Mouse (Mus musculus) common myeloid progenitor, adult 5-6 weeks (primary cell): ENCODE results near the gene Mapk1ip1l. TPM values are rescaled to one million over a fixed set of nuclear protein-coding genes. Genes with fewer than 3 reads are reported as not detected.
A peak's percentile ranks its signal among the peaks of the same experiment; 100 is the strongest.

Experiments used
- ATAC-seq: replicated peaks from 2 replicates; pipeline ENCODE4 v1.8.0; 2016; ENCODE audit warnings: low read depth, mild to moderate bottlenecking, moderate TSS enrichment, inconsistent platforms; ENCODE audit not compliant: poor library complexity, severe bottlenecking
- total RNA-seq: library from RNA; stranded (forward); fragments of 200-1000, 187-1606 nt; gene quantifications from 2 replicates; pipeline ENCODE4 v1.2.3, GENCODE M21; 2017

Mapk1ip1l gene
- total RNA-seq, 1 experiment from 2014 or later = 99.3 TPM

DNA sequence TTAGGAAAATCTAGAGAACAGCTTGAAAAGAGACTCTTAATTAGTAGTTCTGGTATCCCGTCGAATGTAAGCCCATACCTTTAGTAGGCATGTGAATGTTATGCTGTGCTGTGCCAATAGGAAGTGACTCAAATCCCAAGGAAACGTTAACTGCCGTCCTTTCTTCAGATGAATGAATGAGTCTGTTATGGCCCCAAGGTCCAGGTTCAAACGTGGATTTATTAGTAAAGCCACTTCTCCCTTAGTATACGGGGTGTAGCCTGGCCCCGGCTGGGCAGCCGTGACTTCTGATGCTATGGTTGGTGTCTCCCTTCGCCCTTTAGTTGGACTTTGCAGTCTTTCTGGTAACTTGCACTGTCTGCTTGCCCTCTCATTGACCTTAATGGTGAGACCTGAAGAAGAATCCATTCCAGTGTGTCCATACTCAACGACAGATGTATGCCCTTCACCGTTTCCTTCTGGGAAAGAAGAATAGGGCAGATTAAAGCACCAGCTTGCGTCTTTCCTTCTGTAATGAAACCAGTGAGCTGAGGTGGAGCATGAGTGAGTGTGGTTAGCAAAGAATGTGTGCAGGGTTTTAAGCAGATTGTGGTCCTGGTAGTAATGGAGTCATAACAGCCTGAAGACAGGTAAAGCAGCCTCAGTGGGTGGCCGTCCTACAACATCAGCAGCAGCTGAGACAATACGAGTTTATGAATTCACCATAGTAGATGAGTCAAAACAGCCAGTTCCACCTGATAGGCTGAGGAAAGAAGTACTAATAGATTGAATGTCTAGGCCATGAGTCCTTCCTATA is 5.0 kb downstream of the Mapk1ip1l start:
- ATAC-seq = no peak

DNA sequence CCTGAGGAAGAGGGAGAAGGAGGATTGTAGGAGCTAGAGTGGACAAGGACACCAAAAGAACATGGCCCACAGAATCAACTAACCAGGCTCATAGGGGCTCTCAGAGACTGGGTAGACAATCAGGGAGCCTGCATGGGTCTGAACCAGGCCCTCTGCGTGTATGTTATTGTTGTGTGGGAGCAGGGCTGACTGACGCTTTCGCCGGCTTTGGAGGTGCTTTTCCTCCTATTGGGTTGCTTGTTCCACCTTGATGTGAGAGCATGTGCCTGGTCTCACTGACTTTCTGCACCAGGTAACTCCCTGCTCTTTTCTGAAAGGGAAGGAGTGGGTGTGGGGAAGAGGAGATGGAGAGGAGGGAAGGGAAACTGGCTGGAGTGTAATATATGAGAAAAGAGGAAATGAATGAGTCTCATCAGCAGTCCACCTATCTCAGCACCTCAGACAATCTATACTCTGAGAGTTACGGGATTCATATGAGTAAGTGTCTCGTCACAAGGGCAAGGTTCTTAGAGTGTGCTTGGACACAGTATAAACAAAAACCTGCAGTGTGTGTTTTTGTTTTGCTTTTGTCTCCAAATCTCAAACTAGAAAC is 6.8 kb downstream of the Mapk1ip1l start:
- ATAC-seq = peak; percentile 42; the same call in 1 of the 2 replicates

DNA sequence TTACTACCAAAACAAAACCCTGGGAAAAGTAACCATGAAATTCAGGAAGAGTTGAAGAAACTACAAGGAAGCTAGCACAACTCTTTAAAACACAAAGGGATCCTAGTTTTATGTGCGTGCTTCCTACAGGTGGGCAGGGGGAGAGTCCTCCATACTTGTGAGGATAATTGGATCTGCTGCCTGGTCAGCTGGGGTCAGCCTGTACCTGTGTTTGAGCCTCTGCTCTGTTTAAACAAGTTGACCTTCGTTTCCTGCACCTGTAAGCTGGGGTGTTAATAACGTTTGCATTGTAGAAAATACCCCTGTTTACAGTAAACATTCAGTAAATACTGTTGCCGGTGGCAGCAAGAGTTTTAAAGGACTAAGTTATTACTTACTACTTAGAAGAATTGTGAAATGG is 7.9 kb downstream of the Mapk1ip1l start:
- no peak for ATAC-seq

DNA sequence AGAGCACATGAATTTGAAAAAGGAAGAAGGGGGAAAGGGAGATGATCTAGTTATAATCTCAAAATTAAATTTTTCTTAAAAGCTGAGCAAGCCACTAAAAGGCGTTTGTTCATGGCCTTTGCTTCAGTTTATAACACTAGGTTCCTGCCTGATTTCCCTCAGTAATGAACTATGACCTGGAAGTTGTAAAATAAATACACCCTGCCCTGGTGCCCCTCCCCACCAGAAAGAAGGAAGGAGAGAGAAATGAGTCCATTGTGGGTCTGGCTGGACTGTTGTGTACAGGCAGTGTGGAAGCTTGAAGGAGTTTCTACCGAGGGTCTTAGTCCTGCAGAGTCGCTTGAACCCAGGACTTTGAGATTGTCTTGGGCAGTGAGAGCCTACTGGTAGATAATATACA is 9.6 kb downstream of the Mapk1ip1l start:
- no peak for ATAC-seq

DNA sequence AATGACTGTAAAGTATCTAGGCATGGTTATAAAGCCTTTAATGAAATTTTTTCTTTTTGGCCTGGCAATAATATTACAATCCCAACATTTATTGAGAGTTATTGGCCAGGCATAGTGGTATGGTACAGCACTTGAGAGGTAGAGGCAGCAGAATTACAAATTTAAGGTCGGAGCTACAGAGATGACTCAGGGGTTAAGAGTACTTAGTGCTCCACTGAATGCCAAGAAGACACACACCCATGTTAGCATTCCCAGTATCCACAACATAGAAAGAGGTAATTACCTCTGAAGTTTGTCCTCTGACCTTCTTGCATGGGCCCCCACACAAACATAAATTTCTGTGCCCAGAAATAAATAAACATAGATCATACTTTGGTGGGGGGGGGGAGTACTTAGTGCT is 11.0 kb downstream of the Mapk1ip1l start:
- no peak for ATAC-seq

DNA sequence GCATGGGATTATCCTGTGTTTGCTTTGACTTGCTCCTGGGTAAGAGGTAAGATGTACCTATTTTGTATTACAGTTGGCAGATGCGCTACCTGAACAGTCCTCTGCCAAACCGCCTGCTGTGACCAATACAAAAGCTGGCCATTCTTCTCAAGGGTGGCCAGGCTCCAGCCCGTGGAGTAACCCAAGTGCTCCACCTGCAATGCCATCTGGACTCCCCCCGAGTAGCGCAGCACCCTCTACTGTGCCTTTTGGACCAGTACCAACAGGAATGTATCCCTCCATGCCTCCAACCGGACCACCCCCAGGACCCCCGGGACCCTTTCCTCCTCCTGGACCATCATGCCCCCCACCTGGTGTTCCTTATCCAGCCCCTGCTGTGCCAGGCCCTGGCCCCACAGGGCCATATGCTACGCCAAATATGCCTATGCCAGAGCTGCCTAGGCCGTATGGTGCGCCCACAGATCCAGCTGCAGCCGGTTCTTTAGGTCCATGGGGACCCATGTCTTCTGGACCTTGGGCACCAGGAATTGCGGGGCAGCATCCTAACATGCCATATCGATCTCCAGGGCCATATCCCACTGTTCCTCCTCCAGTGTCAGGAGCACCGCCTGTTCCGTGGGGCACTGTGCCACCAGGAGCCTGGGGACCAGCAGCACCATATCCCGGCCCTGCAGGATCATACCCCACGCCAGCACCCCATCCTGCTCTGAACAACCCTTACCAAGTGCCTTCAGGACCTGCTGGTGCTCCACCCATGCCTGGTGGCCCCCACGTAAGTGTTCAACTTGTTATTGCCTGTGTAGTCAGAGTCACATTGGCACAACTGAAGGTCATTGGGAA is 12.5 kb downstream of the Mapk1ip1l start:
- no peak for ATAC-seq

DNA sequence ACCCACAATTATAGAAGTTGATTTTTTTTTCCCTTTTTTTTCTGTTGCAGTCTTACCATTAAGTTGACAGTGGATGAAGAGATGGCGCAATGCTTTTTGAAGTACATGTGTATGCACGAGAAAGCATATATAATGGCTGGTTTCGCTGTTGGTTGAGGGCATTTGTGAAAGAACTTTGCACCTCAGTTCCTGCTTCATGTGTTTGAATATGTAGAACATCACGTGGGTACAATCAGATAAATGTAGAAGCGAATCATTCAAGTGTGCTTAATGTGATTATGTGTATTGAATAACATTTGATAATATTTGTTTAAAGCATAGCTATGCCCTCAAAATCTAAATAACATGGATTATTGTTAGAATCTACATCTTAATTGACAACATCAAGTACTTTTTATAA is 21.3 kb downstream of the Mapk1ip1l start:
- no peak for ATAC-seq

DNA sequence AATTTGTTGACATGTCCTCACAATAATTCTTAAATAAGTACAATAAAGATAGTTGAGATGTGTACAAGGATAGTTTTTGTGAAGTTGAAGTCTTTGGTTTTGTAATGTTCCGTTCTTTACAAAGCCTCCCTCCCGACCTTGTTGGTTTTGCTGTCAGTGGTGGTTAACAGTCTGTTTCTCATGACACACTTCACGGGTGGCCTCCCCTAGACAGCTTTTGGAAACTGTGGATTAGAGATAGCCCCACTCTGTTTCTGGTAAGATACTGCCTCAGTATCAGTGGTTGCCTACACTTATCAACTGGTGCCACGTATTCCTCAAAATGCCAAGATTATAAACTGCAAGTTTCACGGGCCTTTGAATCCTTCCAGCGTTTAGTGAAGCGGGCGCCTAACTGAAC is 23.5 kb downstream of the Mapk1ip1l start:
- ATAC-seq = peak; percentile 85

DNA sequence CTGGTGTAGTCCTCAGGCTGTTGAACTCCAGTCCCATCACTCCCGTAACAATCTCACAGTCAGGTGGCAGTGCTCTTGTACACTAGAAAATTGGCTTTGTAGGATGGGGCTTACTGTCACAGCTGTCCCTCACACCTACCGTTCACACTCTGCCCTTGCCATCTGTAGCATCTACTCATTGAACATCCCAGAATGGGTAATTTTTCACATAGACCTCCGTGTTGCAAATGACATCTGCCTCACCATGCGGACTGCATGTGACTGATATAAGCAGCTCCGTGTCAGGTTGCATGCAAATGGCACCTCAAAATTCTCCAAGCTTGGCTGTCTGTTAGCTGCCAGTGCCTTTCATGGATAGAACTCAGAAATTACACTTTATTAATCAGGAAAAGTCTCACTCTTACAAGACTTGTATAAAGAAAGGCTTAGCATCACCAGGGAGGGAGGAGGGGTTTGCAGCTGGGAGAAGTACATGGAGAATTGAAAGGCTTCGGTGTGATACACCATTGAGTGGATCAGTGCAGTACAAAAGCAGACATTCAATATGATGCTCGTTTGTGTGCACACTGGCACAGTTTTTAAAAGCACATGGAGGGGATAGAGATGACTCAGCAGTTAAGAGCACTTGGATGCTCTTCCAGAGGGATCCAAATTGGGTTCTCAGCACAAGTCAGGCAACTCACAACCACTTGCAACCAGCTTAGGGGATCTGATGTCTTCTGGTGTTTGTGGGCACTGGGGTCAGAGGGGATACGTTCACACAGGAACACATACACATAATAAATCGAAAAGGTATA is 28.1 kb downstream of the Mapk1ip1l start:
- no peak for ATAC-seq

DNA sequence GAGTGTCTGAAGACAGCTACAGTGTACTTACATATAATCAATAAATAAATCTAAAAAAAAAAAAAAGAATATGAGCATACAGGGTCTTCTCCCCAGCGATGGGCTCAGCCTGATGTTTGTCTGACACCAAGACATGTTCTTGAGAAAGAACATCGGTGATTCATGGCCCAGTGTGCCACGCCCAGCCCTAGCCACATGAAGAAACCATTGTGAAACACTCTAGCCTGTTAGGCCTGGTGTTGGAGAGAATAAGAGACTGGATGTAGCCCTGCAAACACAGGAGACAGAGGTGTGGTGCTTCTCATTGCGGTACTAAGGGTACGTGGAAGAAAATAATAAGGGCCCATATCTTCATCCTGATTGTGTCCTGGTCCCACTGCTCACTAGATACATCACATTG is 29.3 kb downstream of the Mapk1ip1l start:
- ATAC-seq = no peak

DNA sequence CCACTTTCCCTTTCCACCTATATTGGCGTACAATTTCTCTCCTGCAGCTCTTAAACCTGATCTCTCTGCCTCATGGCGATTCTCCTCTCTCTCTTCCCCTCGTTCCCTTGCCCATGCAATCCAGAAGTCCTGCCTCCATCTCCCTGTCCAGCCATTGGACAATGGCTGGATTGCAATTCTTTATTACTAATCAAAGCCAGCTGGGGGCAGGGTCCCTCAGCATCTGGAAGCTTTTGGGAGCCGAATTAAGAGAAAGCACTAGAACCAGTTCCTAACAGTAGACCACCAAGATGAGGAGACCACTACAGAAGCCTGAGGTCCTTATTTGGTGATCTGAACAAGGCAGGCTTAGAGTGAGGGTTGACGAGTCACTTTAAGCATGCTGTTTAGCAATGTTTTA is 33.9 kb downstream of the Mapk1ip1l start:
- no peak for ATAC-seq

DNA sequence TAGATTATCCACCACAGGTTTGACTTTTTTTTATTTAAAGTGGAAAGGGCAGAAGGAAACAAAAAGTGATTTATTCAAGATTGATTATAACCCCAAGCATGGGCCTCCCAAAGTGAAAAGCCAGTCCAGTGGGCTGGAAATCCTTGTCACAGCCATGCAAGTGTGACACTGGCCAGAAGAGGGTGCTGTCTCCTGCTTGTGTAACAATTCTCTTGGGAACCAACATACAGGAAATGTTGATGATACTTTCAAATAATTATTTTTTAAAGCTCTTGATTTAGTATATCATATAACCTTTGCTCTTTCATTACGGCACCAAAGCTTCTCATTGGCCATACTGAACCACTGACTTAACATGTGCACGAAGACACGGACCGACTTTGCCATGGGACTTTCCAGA is 36.8 kb downstream of the Mapk1ip1l start:
- ATAC-seq = peak; percentile 78

DNA sequence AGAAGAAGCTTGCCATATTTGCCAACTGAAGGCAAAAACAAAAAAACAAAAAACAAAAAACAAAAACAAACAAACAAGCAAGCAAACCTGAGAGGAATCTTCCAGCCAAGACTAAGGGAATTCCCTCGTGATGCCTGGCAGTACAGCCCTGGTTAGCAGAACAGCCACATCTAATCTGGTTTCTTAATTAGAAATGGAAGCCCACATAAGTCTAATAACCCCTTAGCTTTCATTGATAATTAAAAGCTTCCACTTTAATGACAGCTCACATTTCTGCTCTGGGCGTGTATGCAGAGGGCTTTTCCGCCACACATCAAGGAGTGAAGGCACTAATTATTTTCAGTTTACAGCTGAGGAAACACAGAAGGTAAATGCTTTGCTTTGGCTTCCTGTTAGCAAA is 37.2 kb downstream of the Mapk1ip1l start:
- ATAC-seq = no peak

DNA sequence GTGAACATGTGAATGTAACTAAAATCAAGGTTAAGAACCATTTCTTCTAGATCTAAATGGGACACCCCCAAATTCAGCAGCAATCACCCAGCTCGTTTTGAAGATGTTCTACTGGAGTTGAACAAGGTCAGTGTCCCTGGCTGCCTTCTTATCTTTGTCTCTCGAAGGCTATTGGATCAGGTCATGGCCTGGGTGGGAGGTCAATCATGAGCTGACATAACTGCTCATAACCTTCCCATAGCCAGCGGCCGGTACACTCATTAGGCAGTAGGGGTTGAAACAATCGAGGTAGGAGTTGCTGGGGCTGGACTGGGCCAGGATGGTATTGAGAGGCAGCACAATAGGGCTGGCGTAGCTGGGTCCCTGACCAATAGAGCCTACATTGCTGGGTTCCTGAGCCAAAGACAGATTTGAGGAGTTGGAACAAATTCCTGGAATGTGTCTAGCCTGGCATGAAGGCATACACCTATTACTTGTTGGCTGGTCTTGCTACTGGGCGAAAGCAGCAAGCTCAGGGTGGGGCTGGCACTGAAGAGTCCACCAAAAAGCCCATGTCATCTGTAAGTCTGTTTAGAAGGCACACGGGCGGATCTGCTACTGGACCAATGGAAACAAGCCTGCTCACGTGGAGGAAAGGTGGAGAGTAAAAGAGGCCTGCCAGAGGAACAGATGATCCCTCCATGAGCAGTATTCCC is 42.3 kb downstream of the Mapk1ip1l start:
- ATAC-seq = no peak

DNA sequence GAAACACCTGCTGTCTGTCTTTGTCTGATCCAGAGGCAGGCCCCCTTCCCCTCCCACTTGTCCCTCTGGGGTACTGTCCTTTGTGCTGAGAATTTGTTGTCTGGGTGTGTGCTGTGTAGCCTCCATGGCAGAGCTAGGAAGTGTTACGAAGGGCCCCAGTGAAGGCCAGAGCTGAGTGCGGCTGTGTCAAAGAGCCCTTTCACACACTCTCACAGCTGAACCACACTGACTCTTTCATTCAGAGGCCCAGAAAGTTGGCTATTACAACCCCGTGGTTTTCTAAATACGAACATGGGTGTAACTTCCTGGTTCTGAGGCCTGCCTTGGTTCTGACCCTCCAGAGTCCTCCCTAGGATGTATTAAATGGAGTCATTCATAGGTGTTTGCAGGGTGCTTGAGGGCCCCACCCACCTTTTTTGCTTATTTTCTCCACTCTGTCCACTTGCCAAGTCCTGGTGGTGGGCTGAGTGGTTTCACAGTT is 43.8 kb downstream of the Mapk1ip1l start:
- ATAC-seq = no peak

DNA sequence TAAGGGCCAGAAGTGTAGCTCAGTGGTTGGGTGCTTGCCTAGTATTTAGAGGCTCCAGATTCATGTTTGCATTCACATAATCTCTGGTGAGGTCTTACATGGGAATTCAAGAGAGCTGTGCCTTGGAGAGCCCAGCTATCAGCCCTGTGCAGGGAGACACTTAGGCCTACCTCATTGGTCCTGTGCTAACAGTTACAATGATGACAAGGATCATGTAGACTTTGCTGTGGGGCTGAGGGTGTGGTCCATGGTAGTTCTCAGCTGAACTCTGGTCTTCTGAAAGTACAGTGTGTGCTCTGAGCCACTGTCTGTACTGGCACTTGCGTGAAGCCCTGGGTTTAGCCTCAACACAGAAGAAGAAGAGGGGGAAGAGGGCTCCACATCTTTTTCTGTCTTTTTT is 48.6 kb downstream of the Mapk1ip1l start:
- no peak for ATAC-seq

DNA sequence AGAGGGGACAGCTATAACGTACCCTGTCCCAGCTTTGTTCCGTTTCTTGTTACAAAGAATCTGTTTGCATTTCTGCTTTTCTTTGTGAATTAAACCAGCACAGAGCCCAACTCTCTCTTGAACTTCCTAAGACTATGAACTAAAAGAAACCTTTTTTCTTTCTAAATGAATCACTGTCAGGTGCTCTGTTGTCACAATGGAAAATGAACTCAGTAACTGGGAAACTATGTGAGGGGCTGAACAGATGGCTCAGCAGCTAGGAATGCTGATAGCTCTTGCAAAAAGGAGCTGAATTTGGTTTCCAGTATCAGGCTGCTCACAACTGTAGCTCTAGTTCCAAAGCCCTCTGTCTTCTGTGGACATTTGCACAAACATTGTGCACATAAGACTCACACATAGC is 52.9 kb downstream of the Mapk1ip1l start:
- no peak for ATAC-seq

DNA sequence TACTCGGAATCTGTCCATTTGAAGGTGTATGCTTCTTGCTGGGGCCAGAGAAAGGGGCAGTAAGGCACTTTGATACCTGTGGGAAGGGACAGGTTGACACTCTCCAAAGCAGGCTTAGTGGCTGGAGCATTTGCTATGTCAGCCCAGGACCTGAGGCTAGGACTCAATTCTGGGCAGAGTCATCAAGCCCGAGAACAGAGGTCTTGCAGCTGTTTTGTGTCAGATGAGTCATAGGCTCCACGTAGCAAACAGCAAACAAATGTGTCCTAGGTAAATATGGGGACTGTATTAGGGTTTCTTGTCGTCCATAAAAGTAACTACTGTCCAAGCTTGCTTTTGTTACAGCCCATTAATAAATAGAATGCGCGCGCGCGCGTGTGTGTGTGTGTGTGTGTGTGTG is 54.2 kb downstream of the Mapk1ip1l start:
- ATAC-seq = no peak

DNA sequence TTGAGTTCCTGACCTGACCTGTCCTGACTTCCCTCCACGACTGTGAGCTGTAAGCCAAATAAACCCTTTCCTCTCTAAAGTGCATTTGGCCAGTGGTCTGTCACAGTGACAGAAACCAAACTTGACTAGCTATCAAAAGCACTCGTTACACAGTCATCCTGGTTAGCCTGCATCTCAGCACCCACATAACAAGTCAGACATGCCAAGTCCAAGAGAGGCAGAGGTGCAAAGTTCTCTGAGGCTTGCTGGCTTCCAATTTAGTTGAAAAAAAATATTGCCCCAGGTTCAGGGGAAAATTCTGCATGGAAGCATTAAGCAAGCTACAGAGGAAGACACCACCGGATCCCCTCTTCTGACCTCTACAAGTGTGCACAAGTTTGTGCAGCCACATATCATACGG is 55.2 kb downstream of the Mapk1ip1l start:
- no peak for ATAC-seq
